In genomic region chr12:79531809-79532798, GRCm38 (mm10) we compare ENCODE assay signal across 9 mouse cellular contexts.
A peak's percentile ranks its signal among the peaks of the same experiment; 100 is the strongest.
DNase-seq lines count a peak whose midpoint lies in the region; ATAC-seq and TF ChIP-seq lines count a peak whose summit lies in the region.
"Had no signal": no experiment of that assay in that cellular context is flagged by ENCODE, and none has a peak within 500 bp of the region (broad histone marks: within the 10 kb centered on the region; RNA-seq: fewer than 3 reads in every experiment).

No protein-coding gene starts in this region.

- H3K27ac ChIP-seq in forebrain, embryonic 10.5 days, result peak overlapping the region; percentile 78
- no peak overlapping the region for H3K27ac ChIP-seq in forebrain, embryonic 14.5 days (ENCODE audit: low read depth, low read length)
- 0 out of 2 replicates have a peak overlapping the region, but pooled peaks have one; percentile 5 for H3K27ac ChIP-seq in brown adipose tissue, adult 24 weeks (replicated peaks; ENCODE audit: low read depth, low read length)
- peak overlapping the region; percentile 84 for H3K27ac ChIP-seq in limb, embryonic 13.5 days
- no peak overlapping the region for H3K27ac ChIP-seq in forebrain, postnatal 0 days (ENCODE audit: low read depth, low read length)

- no peak overlapping the region for H3K9ac ChIP-seq in forebrain, embryonic 14.5 days (ENCODE audit: low read length)
- no peak overlapping the region for H3K9ac ChIP-seq in limb, embryonic 13.5 days
- no peak overlapping the region for H3K9ac ChIP-seq in forebrain, postnatal 0 days

- WGBS in forebrain, embryonic 10.5 days, result 67% methylated on average over 5 of the region's 5 CpGs
- WGBS in forebrain, embryonic 14.5 days, result 85% methylated on average over 5 of the region's 5 CpGs
- 30% methylated on average over 5 of the region's 5 CpGs for WGBS in limb, embryonic 13.5 days
- WGBS in forebrain, postnatal 0 days, result 87% methylated on average over 5 of the region's 5 CpGs

- H3K9me3 ChIP-seq in forebrain, embryonic 10.5 days, result peaks cover 9% of the 10 kb centered on the region; the same call in 1 of the 2 replicates
- no peaks in the 10 kb centered on the region for H3K9me3 ChIP-seq in forebrain, embryonic 14.5 days (replicated peaks; ENCODE audit: control insufficient read depth, low read length)
- H3K9me3 ChIP-seq in limb, embryonic 13.5 days, result no peaks in the 10 kb centered on the region
- no peaks in the 10 kb centered on the region for H3K9me3 ChIP-seq in forebrain, postnatal 0 days (ENCODE audit: low read length)

- no peak for ATAC-seq in forebrain, embryonic 14.5 days
- ATAC-seq in limb, embryonic 13.5 days (ENCODE audit: low FRiP score, low read depth), result peak; percentile 41; the same call in 1 of the 2 replicates
- ATAC-seq in forebrain, postnatal 0 days, result no peak

- no peak for TF ChIP-seq CTCF in forebrain, postnatal 0 days (IDR thresholded peaks at IDR 0.05; ENCODE audit: low read depth)

- DNase-seq in forebrain, embryonic 10.5 days (ENCODE audit: extremely low spot score, low spot score), result no peak
- no peak for DNase-seq in forebrain, embryonic 14.5 days (ENCODE audit: low spot score)
- DNase-seq in heart, postnatal 10 days, result peak; percentile 27 to 30
- DNase-seq in left cerebral cortex, postnatal 10 days (ENCODE audit: extremely low spot score in 1 of 2, low spot score in 2 of 2), result no peak
- no peak for DNase-seq in Muller cell, postnatal 12 days (ENCODE audit: inconsistent ontology term)
- DNase-seq in forebrain, postnatal 0 days, result no peak
- DNase-seq: cerebellum, adult 18-20 months had no signal

- H3K4me3 ChIP-seq in forebrain, embryonic 10.5 days, result no peak overlapping the region
- no peak overlapping the region for H3K4me3 ChIP-seq in forebrain, embryonic 14.5 days (ENCODE audit: low read depth, low read length)
- H3K4me3 ChIP-seq in brown adipose tissue, adult 24 weeks (ENCODE audit: insufficient read depth, low read depth, low read length), result no peak overlapping the region
- H3K4me3 ChIP-seq in limb, embryonic 13.5 days, result no peak overlapping the region
- H3K4me3 ChIP-seq in forebrain, postnatal 0 days (ENCODE audit: low read depth, low read length), result no peak overlapping the region

- H3K27me3 ChIP-seq in forebrain, embryonic 10.5 days (ENCODE audit: poor library complexity, severe bottlenecking), result peaks cover 59% of the 10 kb centered on the region
- H3K27me3 ChIP-seq in forebrain, embryonic 14.5 days (replicated peaks; ENCODE audit: control insufficient read depth, insufficient read depth, low read length), result no peaks in the 10 kb centered on the region
- H3K27me3 ChIP-seq in limb, embryonic 13.5 days, result no peaks in the 10 kb centered on the region
- H3K27me3 ChIP-seq in forebrain, postnatal 0 days (ENCODE audit: insufficient read depth, low read length), result no peaks in the 10 kb centered on the region

- no peak overlapping the region for H3K4me2 ChIP-seq in forebrain, embryonic 14.5 days (ENCODE audit: low read length)
- no peak overlapping the region for H3K4me2 ChIP-seq in limb, embryonic 13.5 days (replicated peaks)
- no peak overlapping the region for H3K4me2 ChIP-seq in forebrain, postnatal 0 days (ENCODE audit: low read depth)

- intact Hi-C loops in heart, postnatal 10 days (cut with DNase I), result no loop called here
- intact Hi-C loops in left cerebral cortex, postnatal 10 days (cut with DNase I), result no loop called here

- peaks cover 57% of the 10 kb centered on the region for H3K4me1 ChIP-seq in forebrain, embryonic 10.5 days
- peaks cover 28% of the 10 kb centered on the region for H3K4me1 ChIP-seq in forebrain, embryonic 14.5 days (ENCODE audit: control insufficient read depth, insufficient read depth, low read length)
- no peaks in the 10 kb centered on the region for H3K4me1 ChIP-seq in brown adipose tissue, adult 24 weeks (ENCODE audit: control insufficient read depth, insufficient read depth, insufficient read length, low read length)
- H3K4me1 ChIP-seq in limb, embryonic 13.5 days, result peaks cover 57% of the 10 kb centered on the region
- H3K4me1 ChIP-seq in forebrain, postnatal 0 days (ENCODE audit: insufficient read depth), result peaks cover 8% of the 10 kb centered on the region; the same call in 1 of the 2 replicates

- H3K36me3 ChIP-seq in forebrain, embryonic 10.5 days (replicated peaks), result peaks cover 6% of the 10 kb centered on the region
- no peaks in the 10 kb centered on the region for H3K36me3 ChIP-seq in forebrain, embryonic 14.5 days (ENCODE audit: control insufficient read depth, insufficient read depth, low read length)
- H3K36me3 ChIP-seq in limb, embryonic 13.5 days, result peaks cover 4% of the 10 kb centered on the region; the same call in 1 of the 2 replicates
- H3K36me3 ChIP-seq in forebrain, postnatal 0 days (ENCODE audit: insufficient read depth), result no peaks in the 10 kb centered on the region

Comparison
In these comparisons a context has a peak if more than half of its experiments do, and no peak if none do; other contexts are left out.
1. H3K27ac ChIP-seq: peak in forebrain, embryonic 10.5 days (single experiment), brown adipose tissue, adult 24 weeks (single experiment) and limb, embryonic 13.5 days (single experiment); none in forebrain, embryonic 14.5 days (single experiment) and forebrain, postnatal 0 days (single experiment).
2. DNase-seq: peak in heart, postnatal 10 days (2 of 2); none in forebrain, embryonic 10.5 days (single experiment), forebrain, embryonic 14.5 days (single experiment), left cerebral cortex, postnatal 10 days (0 of 2), Muller cell, postnatal 12 days (single experiment) and forebrain, postnatal 0 days (single experiment).